Mouse (Mus musculus) limb, embryonic 12.5 days (tissue): ENCODE data around the gene Rpl34. TPM values are rescaled to one million over a fixed set of nuclear protein-coding genes. Genes with fewer than 3 reads are reported as not detected.
A peak's percentile ranks its signal among the peaks of the same experiment; 100 is the strongest.

ENCODE experiments used
- ATAC-seq: fragments of 200-750 bp; cut with Nextera tagmentation; 2 replicates; pipeline ENCODE4 v1.8.0; 2017; ENCODE audit warnings: low read depth, moderate TSS enrichment; ENCODE audit not compliant: insufficient number of reproducible peaks, insufficient read depth, low FRiP score, low TSS enrichment
- H3K27ac ChIP-seq: fragments of 300-500 bp; sonication (generic); 2 replicates; pipeline ENCODE4 v1.5.1; 2016; ENCODE audit warnings: mild to moderate bottlenecking, moderate library complexity
- H3K27me3 ChIP-seq: fragments of 300-500 bp; sonication (generic); 2 replicates; pipeline ENCODE4 v1.6.1; 2016; ENCODE audit warnings: mild to moderate bottlenecking, moderate library complexity
- H3K36me3 ChIP-seq: fragments of 300-500 bp; sonication (generic); 2 replicates; pipeline ENCODE4 v1.6.1; 2016; ENCODE audit warnings: mild to moderate bottlenecking, moderate library complexity
- H3K4me1 ChIP-seq: fragments of 300-500 bp; sonication (generic); replicated peaks from 2 replicates; pipeline ENCODE4 v1.6.1; 2016
- H3K4me2 ChIP-seq: fragments of 300-500 bp; sonication (generic); 2 replicates; pipeline ENCODE4 v1.6.1; 2016; ENCODE audit warnings: mild to moderate bottlenecking, moderate library complexity
- H3K4me3 ChIP-seq: fragments of 300-500 bp; sonication (generic); replicated peaks from 2 replicates; pipeline ENCODE4 v1.5.1; 2016; ENCODE audit warnings: mild to moderate bottlenecking
- H3K9ac ChIP-seq: fragments of 300-500 bp; sonication (generic); replicated peaks from 2 replicates; pipeline ENCODE4 v1.6.1; 2016; ENCODE audit warnings: mild to moderate bottlenecking, moderate library complexity
- H3K9me3 ChIP-seq: fragments of 300-500 bp; sonication (generic); 2 replicates; pipeline ENCODE4 v1.6.1; 2016; ENCODE audit warnings: mild to moderate bottlenecking, moderate library complexity
- WGBS: fragments of 180-500 bp; shearing (Covaris S2); methylation state at CpG from one replicate; pipeline ENCODE4 v1.1.7; 2016; 5-methylcytosine and 5-hydroxymethylcytosine counted together
- polyA plus RNA-seq: library from polyadenylated mRNA; unstranded; fragments of >200 nt; fragmentation: Nextera tagmentation; extraction: Ambion mirVana; gene quantifications from 2 replicates; pipeline ENCODE4 v1.2.1, GENCODE M21; 2016

Rpl34 gene
- polyA plus RNA-seq, 1 experiment from 2014 or later = 845 TPM

GRCm38 (mm10) chr3:130685014-130685366 is 45.2 kb downstream of the Rpl34 start:
- no peak overlapping the region for H3K27ac ChIP-seq
- no peak overlapping the region for H3K4me2 ChIP-seq
- peaks cover 8% of the 10 kb centered on the region for H3K4me1 ChIP-seq
- H3K4me3 ChIP-seq = no peak overlapping the region
- H3K9ac ChIP-seq = no peak overlapping the region
- WGBS = 81% methylated on average over 8 of the region's 8 CpGs
- ATAC-seq = no peak
- no peaks in the 10 kb centered on the region for H3K9me3 ChIP-seq
- H3K27me3 ChIP-seq = no peaks in the 10 kb centered on the region; the same call in 1 of the 2 replicates
- H3K36me3 ChIP-seq = no peaks in the 10 kb centered on the region

DNA sequence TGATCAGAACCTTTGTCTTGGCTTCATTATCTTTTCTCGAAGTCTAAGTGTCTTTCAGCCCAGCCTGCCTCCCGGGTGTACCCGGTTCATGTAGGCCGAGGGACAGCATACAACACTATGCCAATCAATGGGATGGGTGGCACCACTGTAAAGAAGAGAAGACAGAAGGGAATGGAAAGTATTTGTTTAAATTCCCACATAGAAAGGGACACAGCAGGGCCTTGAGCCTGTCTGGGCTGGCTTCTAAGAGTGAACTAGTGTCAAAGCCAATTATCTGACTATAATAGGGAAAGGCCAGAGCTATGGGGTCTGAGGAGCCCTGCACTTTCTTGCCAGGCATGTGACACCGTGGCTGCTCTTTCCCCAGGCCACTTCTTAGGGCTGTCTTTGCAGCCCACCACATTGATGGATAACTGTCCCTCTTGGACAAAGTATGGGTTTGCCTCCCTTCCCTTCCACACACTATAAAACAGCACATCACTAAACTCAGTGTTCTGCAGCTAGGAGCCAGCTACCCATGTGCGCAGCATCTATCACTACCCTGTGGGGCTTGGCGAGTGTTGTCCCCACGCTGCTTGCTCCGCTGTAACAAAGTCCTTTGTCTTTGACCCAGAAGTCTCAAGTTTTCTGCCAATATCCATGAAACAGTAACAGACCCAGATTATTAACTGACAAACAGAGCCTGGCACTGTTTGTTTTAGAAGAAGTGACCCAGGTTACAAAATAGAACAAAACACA is 45.8 kb downstream of the Rpl34 start:
- no peaks in the 10 kb centered on the region for H3K9me3 ChIP-seq
- ATAC-seq = no peak
- H3K36me3 ChIP-seq = no peaks in the 10 kb centered on the region
- no peak overlapping the region for H3K4me3 ChIP-seq
- no peak overlapping the region for H3K4me2 ChIP-seq
- no peak overlapping the region for H3K27ac ChIP-seq
- H3K27me3 ChIP-seq = no peaks in the 10 kb centered on the region; the same call in 1 of the 2 replicates
- no peak overlapping the region for H3K9ac ChIP-seq
- 84% methylated on average over 9 of the region's 9 CpGs for WGBS
- peaks cover 6% of the 10 kb centered on the region for H3K4me1 ChIP-seq

DNA sequence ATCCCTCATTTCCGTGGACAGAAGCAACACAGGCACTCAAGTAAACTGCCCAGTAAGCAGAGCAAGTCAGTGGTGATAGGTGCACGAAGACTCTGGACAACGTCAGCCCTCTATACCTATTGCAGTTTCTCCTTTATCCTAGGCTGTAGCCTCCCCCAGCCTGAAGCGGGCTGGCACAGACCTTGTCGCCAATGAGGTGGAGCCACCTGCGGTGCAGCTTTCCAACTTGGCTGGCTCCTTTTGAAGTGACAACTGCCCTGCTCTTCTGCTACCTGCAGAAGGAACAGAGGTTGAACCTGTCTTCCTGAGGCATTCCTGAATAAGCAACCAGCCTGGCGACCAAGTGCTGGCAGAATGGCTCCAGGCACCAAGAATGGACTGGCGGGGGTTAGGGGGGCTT is 46.4 kb downstream of the Rpl34 start:
- Histone ChIP-seq H3K27me3 (no peaks in the 10 kb centered on the region; the same call in 1 of the 2 replicates), H3K4me2 (no peak overlapping the region), H3K9ac (no peak overlapping the region), H3K27ac (no peak overlapping the region), H3K9me3 (no peaks in the 10 kb centered on the region), H3K36me3 (no peaks in the 10 kb centered on the region), H3K4me1 (peaks cover 5% of the 10 kb centered on the region), H3K4me3 (no peak overlapping the region)
- WGBS = 77% methylated on average over 8 of the region's 8 CpGs
- no peak for ATAC-seq

GRCm38 (mm10) chr3:130682183-130682582 is 48.0 kb downstream of the Rpl34 start:
- H3K4me3 ChIP-seq = no peak overlapping the region
- H3K27ac ChIP-seq = no peak overlapping the region
- peaks cover 10% of the 10 kb centered on the region for H3K4me1 ChIP-seq
- no peaks in the 10 kb centered on the region for H3K9me3 ChIP-seq
- ATAC-seq = no peak
- no peak overlapping the region for H3K9ac ChIP-seq
- H3K36me3 ChIP-seq = no peaks in the 10 kb centered on the region
- 85% methylated on average over 9 of the region's 9 CpGs for WGBS
- H3K27me3 ChIP-seq = no peaks in the 10 kb centered on the region; the same call in 1 of the 2 replicates
- H3K4me2 ChIP-seq = no peak overlapping the region

GRCm38 (mm10) chr3:130681226-130681625 is 49.0 kb downstream of the Rpl34 start:
- H3K27ac ChIP-seq = no peak overlapping the region
- no peak for ATAC-seq
- H3K4me1 ChIP-seq = peaks cover 10% of the 10 kb centered on the region
- WGBS = 77% methylated on average over 2 of the region's 2 CpGs
- no peak overlapping the region for H3K9ac ChIP-seq
- no peaks in the 10 kb centered on the region for H3K9me3 ChIP-seq
- no peak overlapping the region for H3K4me3 ChIP-seq
- no peaks in the 10 kb centered on the region; the same call in 1 of the 2 replicates for H3K27me3 ChIP-seq
- H3K36me3 ChIP-seq = no peaks in the 10 kb centered on the region
- H3K4me2 ChIP-seq = no peak overlapping the region

- no peak overlapping the region for H3K9ac ChIP-seq
- no peak for ATAC-seq
- 92% methylated on average over 19 of the region's 19 CpGs for WGBS
- no peak overlapping the region for H3K4me3 ChIP-seq
- H3K27me3 ChIP-seq = no peaks in the 10 kb centered on the region; the same call in 1 of the 2 replicates
- H3K4me1 ChIP-seq = peaks cover 15% of the 10 kb centered on the region
- H3K27ac ChIP-seq = peak overlapping the region; percentile 47; the same call in 1 of the 2 replicates
- no peaks in the 10 kb centered on the region for H3K36me3 ChIP-seq
- no peaks in the 10 kb centered on the region for H3K9me3 ChIP-seq
- no peak overlapping the region for H3K4me2 ChIP-seq
These were observed 52.3 kb downstream of the Rpl34 start for GRCm38 (mm10) chr3:130677671-130678460.

Other genes with a start within 250 kb of the Rpl34 start
- 0.13 and 0.19 TPM in 2 replicates for gene Etnppl, start 113.0 kb downstream of the Rpl34 start, polyA plus RNA-seq
- 358 and 373 TPM in 2 replicates for gene Ostc, start 21.0 kb downstream of the Rpl34 start, polyA plus RNA-seq